Mouse (Mus musculus) adrenal gland, postnatal 14 days (tissue): ENCODE results near the gene Tbcel. TPM values are rescaled to one million over a fixed set of nuclear protein-coding genes. Genes with fewer than 3 reads are reported as not detected.

Experiments used
- DNase-seq: peaks from one replicate; pipeline ENCODE4 v3.0.0; 2021; ENCODE audit warnings: mixed read lengths
- total RNA-seq: library from RNA; stranded (reverse); gene quantifications from 2 replicates; pipeline ENCODE4 v1.2.3, GENCODE M21; 2021

Tbcel gene
- total RNA-seq, 1 experiment from 2014 or later, result 43.2 TPM

- no peak for DNase-seq
Measured at GRCm38 (mm10) chr9:42442100-42442499, 65.5 kb downstream of the Tbcel start.

- DNase-seq, result no peak
Measured at GRCm38 (mm10) chr9:42441234-42441633, 66.4 kb downstream of the Tbcel start.

- DNase-seq, result no peak
Measured at GRCm38 (mm10) chr9:42439446-42439845, 68.2 kb downstream of the Tbcel start.

GRCm38 (mm10) chr9:42432155-42432554 lies 75.5 kb downstream of the Tbcel start:
- no peak for DNase-seq

- DNase-seq, result no peak
Measured at GRCm38 (mm10) chr9:42431606-42432005, 76.0 kb downstream of the Tbcel start.

- DNase-seq, result peak; percentile 28
Measured at GRCm38 (mm10) chr9:42428060-42428924, 79.3 kb downstream of the Tbcel start.

- no peak for DNase-seq
Measured at GRCm38 (mm10) chr9:42426661-42427358, 80.8 kb downstream of the Tbcel start.

- DNase-seq, result no peak
Measured at GRCm38 (mm10) chr9:42423649-42424048, 84.0 kb downstream of the Tbcel start.

GRCm38 (mm10) chr9:42419687-42420086 lies 87.9 kb downstream of the Tbcel start:
- DNase-seq, result peak; percentile 15

GRCm38 (mm10) chr9:42418786-42419185 lies 88.8 kb downstream of the Tbcel start:
- DNase-seq, result no peak

GRCm38 (mm10) chr9:42417352-42417952 lies 90.2 kb downstream of the Tbcel start:
- DNase-seq, result peak; percentile 32

- DNase-seq, result no peak
Measured at GRCm38 (mm10) chr9:42415184-42415583, 92.4 kb downstream of the Tbcel start.

- DNase-seq, result no peak
Measured at GRCm38 (mm10) chr9:42413345-42413744, 94.3 kb downstream of the Tbcel start.

- no peak for DNase-seq
Measured at GRCm38 (mm10) chr9:42411296-42411695, 96.3 kb downstream of the Tbcel start.

- no peak for DNase-seq
Measured at GRCm38 (mm10) chr9:42405736-42406135, 101.9 kb downstream of the Tbcel start.

GRCm38 (mm10) chr9:42401486-42401885 lies 106.1 kb downstream of the Tbcel start:
- DNase-seq, result no peak

GRCm38 (mm10) chr9:42399829-42400228 lies 107.8 kb downstream of the Tbcel start, which contains the start of gene Tecta:
Tecta (minus strand) TSS chr9:42399929.
- DNase-seq, result no peak

- no peak for DNase-seq
Measured at GRCm38 (mm10) chr9:42396141-42396540, 111.5 kb downstream of the Tbcel start.

- no peak for DNase-seq
Measured at GRCm38 (mm10) chr9:42394903-42395302, 112.7 kb downstream of the Tbcel start.

GRCm38 (mm10) chr9:42394321-42394720 lies 113.3 kb downstream of the Tbcel start:
- DNase-seq, result no peak

- DNase-seq, result no peak
Measured at GRCm38 (mm10) chr9:42392927-42393326, 114.7 kb downstream of the Tbcel start.

GRCm38 (mm10) chr9:42388490-42388889 lies 119.1 kb downstream of the Tbcel start:
- no peak for DNase-seq

- DNase-seq, result no peak
Measured at GRCm38 (mm10) chr9:42387038-42387437, 120.6 kb downstream of the Tbcel start.
